Mouse (Mus musculus) fat pad, adult 2 months (tissue): ENCODE measurements around the gene Lyve1.

Experiments
- DNase-seq: peaks from one replicate; pipeline ENCODE4 v3.0.0-alpha.2; 2011; ENCODE audit warnings: low read depth, low spot score; ENCODE audit errors: extremely low read depth

Lyve1 gene

GRCm38 (mm10) chr7:110854519-110854918 lies 8.5 kb downstream of the Lyve1 start:
- no peak for DNase-seq

DNA sequence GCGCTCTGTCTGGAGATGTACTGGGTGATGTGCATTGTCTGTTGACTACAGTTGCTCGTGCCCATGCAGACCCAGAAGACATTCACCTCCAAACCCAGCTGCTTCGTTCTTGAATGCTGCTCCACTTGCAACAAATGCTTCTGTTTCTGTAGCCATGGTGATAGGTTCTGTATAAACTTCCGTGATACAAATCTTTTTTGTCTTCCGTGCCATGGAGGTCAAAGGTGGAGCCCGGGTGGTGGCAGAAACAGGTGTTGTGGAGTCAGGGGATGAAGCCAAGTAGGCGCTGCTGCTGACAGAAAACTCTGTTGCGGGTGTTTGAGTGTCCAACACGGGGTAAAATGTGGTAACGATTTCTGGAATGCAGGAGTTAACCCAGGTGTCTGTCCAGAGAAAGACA lies 9.4 kb downstream of the Lyve1 start:
- no peak for DNase-seq

DNA sequence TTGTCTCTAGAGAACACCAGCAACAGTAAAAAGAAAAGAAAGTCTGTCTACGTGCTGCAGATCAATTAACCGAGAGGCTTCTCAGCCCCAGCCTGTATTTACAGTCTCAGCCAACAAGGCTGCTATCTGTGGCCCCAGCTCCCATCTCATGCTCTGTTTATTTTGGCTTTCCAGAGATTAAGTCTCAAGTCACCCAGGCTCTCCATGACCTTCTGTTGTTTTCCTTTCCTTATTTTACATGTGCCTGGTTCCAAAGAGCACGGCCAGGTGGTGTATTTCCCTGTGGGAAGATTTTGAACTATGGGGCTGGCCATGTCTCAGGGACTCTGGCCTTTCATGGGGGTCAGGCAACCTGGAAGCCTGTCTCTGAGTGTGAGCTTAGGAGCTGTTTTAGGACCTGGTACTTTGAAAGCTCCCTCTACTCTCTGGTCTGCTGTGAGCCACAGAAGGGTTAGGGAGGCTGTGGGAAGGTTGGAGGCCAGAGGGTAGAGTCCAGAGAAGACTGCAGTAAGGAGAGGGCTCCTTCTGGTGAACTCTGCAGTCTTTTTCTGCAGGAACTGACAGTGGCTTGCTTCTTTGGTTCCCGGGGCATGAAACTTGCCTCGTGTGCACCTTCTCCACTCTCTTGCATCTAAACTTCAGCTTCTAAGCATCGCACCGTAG lies 11.4 kb downstream of the Lyve1 start:
- DNase-seq, result no peak

DNA sequence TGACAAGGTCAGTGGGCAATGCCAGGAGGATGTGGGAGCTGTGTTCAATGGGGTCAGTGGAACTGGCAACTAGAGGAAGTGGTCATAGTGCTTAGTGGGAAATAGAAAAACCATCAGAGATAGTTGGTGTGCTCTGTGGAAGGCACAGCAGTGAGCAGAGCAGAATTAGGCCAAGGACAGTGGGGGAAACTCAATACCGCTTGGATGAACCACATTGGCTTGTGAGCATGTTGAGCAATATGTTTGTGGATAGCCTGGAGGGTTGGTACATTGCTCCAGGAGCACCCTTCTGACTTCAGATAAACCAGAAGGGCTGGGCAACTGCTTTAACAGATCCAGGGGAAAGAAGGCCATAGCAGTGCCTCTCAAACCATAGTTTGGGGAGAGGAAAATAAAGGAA lies 14.7 kb downstream of the Lyve1 start:
- no peak for DNase-seq

DNA sequence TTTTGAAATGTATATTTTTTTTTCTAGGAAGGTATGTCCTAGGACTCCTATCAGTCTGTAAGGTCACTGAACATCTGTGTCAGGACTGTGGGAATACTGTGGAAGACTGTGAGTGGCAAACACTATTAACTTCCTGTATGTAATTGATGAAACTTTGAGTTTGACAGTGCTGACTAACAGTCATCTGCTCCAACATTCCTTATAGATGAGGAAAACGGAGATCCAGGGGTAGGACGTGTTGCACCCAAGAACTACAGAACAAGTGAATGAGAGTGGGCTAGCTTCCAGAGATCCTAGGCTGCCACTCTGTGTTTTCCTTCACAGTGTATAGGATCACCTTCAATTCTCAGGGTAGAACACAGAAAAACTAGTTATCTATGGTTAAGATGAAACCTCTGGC lies 15.7 kb downstream of the Lyve1 start:
- DNase-seq, result no peak

DNA sequence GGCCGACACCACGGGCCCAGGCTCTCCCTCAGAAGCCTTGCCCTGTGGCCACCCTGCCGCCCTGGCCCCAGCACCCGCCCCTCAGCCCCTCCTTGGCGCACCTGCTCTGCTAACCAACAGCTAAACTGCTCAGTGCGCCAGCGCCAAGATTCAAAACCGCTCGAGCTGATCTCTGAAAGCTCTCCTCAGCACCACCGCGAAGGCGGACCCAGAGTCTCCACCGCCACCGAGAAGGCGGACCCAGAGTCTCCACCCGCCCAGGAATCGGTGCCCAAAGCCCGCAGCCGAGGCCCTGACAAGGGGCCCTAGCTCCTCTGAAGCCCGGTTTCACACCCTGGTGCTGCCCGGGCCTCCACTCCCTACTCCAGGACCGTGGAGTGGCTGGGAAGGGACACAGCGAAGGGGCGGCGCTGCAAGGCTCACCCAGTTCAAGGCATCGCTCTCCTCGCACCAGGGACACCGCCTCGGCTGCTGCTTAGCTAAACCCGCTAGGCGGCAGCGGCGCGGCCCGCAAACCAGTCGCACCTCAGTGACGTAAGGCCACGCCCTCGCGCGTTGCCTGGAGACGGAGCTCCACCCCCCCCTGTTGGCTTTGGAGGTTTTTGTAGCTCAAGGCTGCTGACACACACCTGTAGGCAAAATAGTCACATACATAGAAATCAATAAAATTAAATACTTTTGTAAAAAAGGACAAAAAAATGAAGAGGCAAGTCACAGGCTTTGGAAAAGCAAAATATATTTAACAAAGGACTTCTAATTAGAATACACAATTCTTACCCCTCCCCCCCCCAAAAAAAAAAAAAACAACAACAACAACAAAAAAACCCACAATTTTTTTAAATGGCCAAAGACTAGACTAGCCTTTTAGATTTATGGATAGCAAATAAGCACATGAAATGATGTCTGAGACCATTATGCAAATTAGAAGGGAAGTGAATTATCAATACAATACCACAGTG lies 18.8 kb downstream of the Lyve1 start, which contains the start of gene Rnf141:
TSS of gene Rnf141 (minus strand) at position 542 of the 959 bp plus-strand sequence.
- DNase-seq, result no peak

DNA sequence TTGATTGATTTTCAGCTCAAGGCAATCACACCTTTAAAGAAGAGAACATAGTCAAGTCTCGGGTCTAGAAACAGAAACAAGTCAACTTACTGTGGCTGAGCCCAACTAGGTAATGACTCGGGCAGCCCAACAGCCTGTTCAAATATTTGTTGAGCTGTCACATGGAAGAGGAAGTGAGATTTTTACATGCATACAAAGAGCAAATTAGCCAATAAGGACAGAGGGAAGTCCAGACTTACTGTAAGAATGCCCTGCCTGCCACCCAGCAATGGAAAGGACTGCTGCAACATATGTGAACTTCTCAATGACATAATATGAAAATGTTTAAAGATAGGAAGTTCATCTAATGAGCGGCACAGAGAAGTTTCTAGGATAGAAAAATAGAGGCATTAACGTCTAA lies 22.7 kb downstream of the Lyve1 start:
- no peak for DNase-seq

DNA sequence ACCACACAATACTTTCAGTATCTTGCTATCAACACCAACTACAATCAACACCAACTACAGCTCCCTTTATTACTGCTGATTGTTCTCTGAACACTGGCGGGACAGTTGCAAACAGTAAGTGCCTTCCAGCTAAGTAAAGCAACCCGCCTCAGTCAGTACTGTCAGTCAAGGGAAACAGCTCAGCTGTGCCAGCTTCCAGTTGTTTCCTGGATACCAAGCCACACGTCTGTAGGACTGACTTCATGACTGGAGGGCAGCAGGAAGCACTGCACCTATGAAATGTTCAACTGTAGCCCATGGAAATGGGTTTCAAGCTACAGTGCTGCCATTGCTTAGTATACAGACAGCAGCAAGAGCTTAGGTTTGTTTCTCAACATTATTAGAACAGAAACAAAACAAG lies 28.5 kb downstream of the Lyve1 start:
- no peak for DNase-seq

DNA sequence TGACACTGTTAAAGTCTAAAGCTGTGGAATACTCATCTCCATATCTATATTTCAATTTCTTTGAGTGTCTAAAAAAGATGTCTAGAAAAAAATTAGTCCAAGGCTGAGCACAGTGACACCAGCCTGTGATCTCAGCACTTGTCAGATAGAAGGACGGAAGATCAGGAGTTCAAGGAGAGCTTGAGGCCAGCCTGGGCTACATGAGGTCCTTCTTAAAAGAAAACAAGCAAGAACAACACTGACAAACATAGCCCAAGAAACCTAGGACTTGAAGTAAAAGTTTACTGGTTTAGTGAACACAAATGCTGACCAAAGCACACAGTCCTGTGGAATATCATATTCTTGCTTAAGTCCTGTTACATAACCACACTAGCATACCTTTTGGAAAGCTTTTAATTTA lies 29.0 kb downstream of the Lyve1 start:
- no peak for DNase-seq

DNA sequence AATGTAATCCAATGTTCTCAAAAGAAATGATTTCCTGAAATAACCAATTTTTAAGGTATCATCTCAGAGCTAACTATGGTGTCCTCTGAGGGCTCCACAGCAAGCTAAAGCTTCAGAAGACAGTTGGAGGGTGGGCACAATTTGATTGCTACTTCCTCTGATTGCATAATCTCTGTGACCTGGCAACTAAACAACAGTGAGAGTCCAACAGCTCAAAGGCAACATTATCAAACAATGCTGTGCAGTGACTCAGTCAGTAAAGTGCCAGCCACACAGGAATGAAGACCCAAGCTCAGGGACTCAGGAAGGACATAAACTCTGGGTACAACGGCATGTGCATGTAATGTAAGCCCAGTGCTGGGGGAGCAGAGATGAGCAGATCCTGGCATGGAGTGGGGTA lies 30.0 kb downstream of the Lyve1 start:
- DNase-seq, result no peak

DNA sequence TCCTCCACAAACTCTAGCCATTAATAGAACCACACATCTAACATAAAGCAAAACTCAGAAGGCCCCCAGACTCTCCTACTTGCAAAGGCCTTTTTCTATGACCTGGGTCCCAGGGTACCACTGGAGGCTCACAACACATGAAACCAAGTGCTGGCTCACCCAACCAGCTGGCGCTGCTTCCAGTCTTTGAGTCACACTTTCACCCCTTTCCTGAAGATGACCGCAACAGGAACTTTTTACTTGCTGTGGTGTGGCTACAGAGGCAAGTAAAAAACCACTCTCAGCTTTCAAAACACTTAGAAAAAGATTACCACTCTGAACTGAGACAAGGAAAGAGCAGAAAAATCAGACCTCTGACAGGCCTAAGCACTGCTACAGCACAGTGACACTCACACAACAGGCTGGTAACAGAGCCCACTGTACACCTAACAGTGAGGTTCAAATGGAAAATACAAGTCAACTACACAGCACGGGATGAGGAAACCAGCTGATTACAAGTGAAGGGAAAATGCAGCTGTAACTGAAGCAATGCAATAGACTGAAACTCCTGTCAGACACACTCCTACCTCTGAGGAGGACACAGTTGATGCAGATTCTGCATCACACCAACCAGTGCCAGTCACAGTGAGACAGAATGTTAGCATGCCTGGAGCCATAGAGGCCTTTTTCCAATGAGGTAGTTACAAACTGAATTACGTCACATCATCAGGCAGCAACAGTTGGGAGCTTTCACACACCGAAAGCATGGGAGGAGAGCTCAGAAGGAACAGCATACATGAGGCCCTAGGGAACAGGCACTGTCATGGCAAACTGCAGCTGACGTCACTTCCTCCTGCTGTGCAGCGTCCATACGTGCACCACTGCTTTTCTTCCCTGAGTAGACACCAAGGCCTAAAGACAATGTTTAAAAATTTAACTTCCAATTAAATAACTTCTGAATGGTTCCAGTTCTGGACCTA lies 38.8 kb downstream of the Lyve1 start:
- DNase-seq, result no peak

GRCm38 (mm10) chr7:110823593-110823992 lies 39.4 kb downstream of the Lyve1 start:
- no peak for DNase-seq

GRCm38 (mm10) chr7:110823076-110823475 lies 40.0 kb downstream of the Lyve1 start:
- DNase-seq, result no peak

DNA sequence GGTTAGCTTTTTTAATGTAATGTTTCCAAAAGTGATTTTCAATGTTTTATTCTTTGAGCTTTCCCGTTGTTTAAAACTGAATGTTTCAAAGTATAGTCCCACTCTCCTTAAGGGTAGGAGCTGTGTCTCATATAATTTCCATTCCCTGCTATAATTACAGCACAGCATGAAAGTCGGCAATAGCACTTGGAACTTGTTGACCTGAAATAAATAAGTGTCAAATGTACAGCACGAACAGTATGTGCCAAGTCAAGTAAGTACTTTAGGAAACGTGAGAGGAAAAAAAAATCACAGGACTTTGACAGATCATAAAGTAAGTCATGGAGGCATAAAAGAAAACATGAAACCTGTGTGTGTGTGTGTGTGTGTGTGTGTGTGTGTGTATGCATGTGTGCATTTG lies 41.0 kb downstream of the Lyve1 start:
- no peak for DNase-seq

- no peak for DNase-seq
Measured at GRCm38 (mm10) chr7:110821653-110822052, 41.4 kb downstream of the Lyve1 start.

DNA sequence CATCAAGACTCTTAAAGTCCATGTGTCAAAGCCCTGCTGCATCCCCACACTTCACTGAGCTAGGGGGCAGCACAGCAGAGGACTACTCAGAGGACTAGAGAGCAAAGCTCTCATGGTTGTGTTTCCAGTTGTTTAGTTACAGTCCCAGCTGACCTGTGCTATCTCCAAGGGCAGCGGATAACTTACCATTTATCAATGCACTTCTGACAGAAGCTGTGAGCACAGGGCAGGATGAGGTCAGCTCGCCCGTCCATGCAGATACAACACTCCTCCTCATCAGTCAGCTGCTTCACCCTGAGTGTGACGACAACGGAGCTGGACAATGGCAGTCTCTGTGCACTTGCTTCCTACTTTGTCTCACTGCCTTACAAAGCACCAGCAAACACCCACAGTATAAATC lies 42.0 kb downstream of the Lyve1 start:
- DNase-seq, result no peak

GRCm38 (mm10) chr7:110818787-110819350 lies 44.2 kb downstream of the Lyve1 start:
- no peak for DNase-seq

GRCm38 (mm10) chr7:110818206-110818605 lies 44.8 kb downstream of the Lyve1 start:
- no peak for DNase-seq

DNA sequence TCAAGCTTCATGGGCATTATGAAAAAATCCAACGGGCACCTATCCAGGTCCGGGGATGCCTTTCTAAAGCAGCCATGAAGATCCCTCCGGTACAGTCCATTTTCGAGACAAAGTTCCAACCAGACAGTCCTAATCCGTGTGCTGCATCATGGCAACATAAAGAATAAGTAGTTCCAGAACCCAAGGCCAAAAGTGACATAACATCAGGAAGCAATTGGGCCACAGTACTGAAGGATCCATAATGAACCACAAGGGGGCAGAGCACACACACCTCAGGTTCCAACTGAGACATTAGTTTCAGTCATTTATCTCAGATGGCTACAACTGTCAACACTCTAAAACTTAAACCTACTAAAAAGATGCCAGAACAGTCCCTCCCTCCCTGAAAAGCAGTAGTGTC lies 47.0 kb downstream of the Lyve1 start:
- no peak for DNase-seq

DNA sequence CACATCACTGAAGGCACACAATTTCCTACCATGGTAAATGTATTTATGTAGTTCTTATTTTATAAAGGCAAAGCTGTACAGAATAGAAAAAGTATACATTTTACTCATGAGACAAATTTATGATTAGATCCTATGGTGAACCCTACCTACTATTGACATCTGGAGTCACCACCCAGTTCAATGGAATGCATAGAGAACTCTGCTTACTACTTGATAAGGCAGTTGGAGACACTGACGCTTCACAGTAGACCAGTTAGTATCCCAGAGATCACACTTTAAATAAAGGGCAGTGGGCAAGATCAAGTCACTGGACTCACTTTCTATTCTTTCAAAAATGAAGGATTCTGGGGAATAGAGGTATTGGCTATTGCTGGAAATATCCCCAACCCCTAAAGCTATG lies 49.1 kb downstream of the Lyve1 start:
- DNase-seq, result no peak

GRCm38 (mm10) chr7:110811529-110811928 lies 51.5 kb downstream of the Lyve1 start:
- DNase-seq, result no peak
